Mouse (Mus musculus): ENCODE results near the gene Rps6kb1. TPM values are rescaled to one million over a fixed set of nuclear protein-coding genes. Genes with fewer than 3 reads are reported as not detected.
A peak's percentile ranks its signal among the peaks of the same experiment; 100 is the strongest.
"Not testable (repeated sequence)": the region's sequence is repeated elsewhere in the genome, so short reads cannot be mapped to it uniquely, and the experiment has no call there.

Gene Rps6kb1
- polyA plus RNA-seq, 2 experiments, result 8.4 to 17.2 TPM

GRCm38 (mm10) chr11:86534201-86534910 lies 10.2 kb downstream of the Rps6kb1 start:
- no peaks in the 10 kb centered on the region for H3K9me3 ChIP-seq (ENCODE audit: control insufficient read depth, low read length)
- H3K4me2 ChIP-seq (ENCODE audit: low read depth), result no peak overlapping the region
- peaks cover 31% of the 10 kb centered on the region for H3K36me3 ChIP-seq (replicated peaks; ENCODE audit: control insufficient read depth, insufficient read depth, low read depth)
- H3K4me3 ChIP-seq (ENCODE audit: insufficient read depth in 1 of 2, low read depth in 2 of 2, low read length in 2 of 2), result no peak overlapping the region
- DNase-seq (ENCODE audit: low read depth in 3 of 3, low spot score in 3 of 3) (no peak), ATAC-seq (ENCODE audit: insufficient read depth) (no peak)
- H3K27me3 ChIP-seq (ENCODE audit: control insufficient read depth, insufficient read depth, low read length), result no peaks in the 10 kb centered on the region
- H3K4me1 ChIP-seq (replicated peaks; ENCODE audit: control insufficient read depth in 2 of 2, insufficient read depth in 2 of 2, low read length in 1 of 2), result no peaks in the 10 kb centered on the region
- H3K9ac ChIP-seq (replicated peaks), result no peak overlapping the region
- 79% methylated on average over 5 of the region's 5 CpGs for WGBS (ENCODE audit: insufficient replicate concordance)
- H3K27ac ChIP-seq, result no peak overlapping the region
- no peak for TF ChIP-seq EP300 (IDR thresholded peaks at IDR 0.05; ENCODE audit: low read depth)

GRCm38 (mm10) chr11:86533302-86533701 lies 11.3 kb downstream of the Rps6kb1 start:
- H3K9me3 ChIP-seq (ENCODE audit: control insufficient read depth, low read length); H3K4me1 ChIP-seq (replicated peaks; ENCODE audit: control insufficient read depth in 2 of 2, insufficient read depth in 2 of 2, low read length in 1 of 2); H3K27me3 ChIP-seq (ENCODE audit: control insufficient read depth, insufficient read depth, low read length); H3K27ac ChIP-seq; H3K4me2 ChIP-seq (ENCODE audit: low read depth); DNase-seq (ENCODE audit: low read depth in 3 of 3, low spot score in 3 of 3); H3K9ac ChIP-seq (replicated peaks); ATAC-seq (ENCODE audit: insufficient read depth); H3K4me3 ChIP-seq (ENCODE audit: insufficient read depth in 1 of 2, low read depth in 2 of 2, low read length in 2 of 2): not testable (repeated sequence)
- H3K36me3 ChIP-seq (replicated peaks; ENCODE audit: control insufficient read depth, insufficient read depth, low read depth), result peaks cover 35% of the 10 kb centered on the region
- WGBS (ENCODE audit: insufficient replicate concordance), result 76% methylated on average over 6 of the region's 6 CpGs

- WGBS (ENCODE audit: insufficient replicate concordance), result 59% methylated on average over 1 of the region's 1 CpGs
- Histone ChIP-seq H3K4me3 (ENCODE audit: insufficient read depth in 1 of 2, low read depth in 2 of 2, low read length in 2 of 2) (no peak overlapping the region), H3K9ac (replicated peaks) (no peak overlapping the region), H3K27ac (no peak overlapping the region), H3K9me3 (ENCODE audit: control insufficient read depth, low read length) (no peaks in the 10 kb centered on the region), H3K36me3 (replicated peaks; ENCODE audit: control insufficient read depth, insufficient read depth, low read depth) (peaks cover 38% of the 10 kb centered on the region), H3K27me3 (ENCODE audit: control insufficient read depth, insufficient read depth, low read length) (no peaks in the 10 kb centered on the region), H3K4me1 (replicated peaks; ENCODE audit: control insufficient read depth in 2 of 2, insufficient read depth in 2 of 2, low read length in 1 of 2) (no peaks in the 10 kb centered on the region), H3K4me2 (ENCODE audit: low read depth) (no peak overlapping the region)
- ATAC-seq (ENCODE audit: insufficient read depth), result no peak
- peak in 1 of 3 experiments; percentile 24 for DNase-seq (ENCODE audit: low read depth in 3 of 3, low spot score in 3 of 3)
- TF ChIP-seq EP300 (IDR thresholded peaks at IDR 0.05; ENCODE audit: low read depth) (no peak), CTCF (IDR thresholded peaks at IDR 0.05; ENCODE audit: low read depth) (peak; percentile 59)
These were observed 11.8 kb downstream of the Rps6kb1 start for GRCm38 (mm10) chr11:86532834-86533233.

GRCm38 (mm10) chr11:86527528-86527927 lies 17.1 kb downstream of the Rps6kb1 start:
- no peaks in the 10 kb centered on the region for H3K27me3 ChIP-seq (ENCODE audit: control insufficient read depth, insufficient read depth, low read length)
- no peak overlapping the region for H3K4me2 ChIP-seq (ENCODE audit: low read depth)
- no peaks in the 10 kb centered on the region for H3K4me1 ChIP-seq (replicated peaks; ENCODE audit: control insufficient read depth in 2 of 2, insufficient read depth in 2 of 2, low read length in 1 of 2)
- H3K9ac ChIP-seq (replicated peaks), result no peak overlapping the region
- H3K36me3 ChIP-seq (replicated peaks; ENCODE audit: control insufficient read depth, insufficient read depth, low read depth), result peaks cover 43% of the 10 kb centered on the region
- no peak for ATAC-seq (ENCODE audit: insufficient read depth)
- no peak overlapping the region for H3K4me3 ChIP-seq (ENCODE audit: insufficient read depth in 1 of 2, low read depth in 2 of 2, low read length in 2 of 2)
- no peak overlapping the region for H3K27ac ChIP-seq
- no peak for TF ChIP-seq CTCF (IDR thresholded peaks at IDR 0.05; ENCODE audit: low read depth)
- no peak for TF ChIP-seq EP300 (IDR thresholded peaks at IDR 0.05; ENCODE audit: low read depth)
- WGBS (ENCODE audit: insufficient replicate concordance), result 87% methylated on average over 4 of the region's 4 CpGs
- H3K9me3 ChIP-seq (ENCODE audit: control insufficient read depth, low read length), result no peaks in the 10 kb centered on the region
- DNase-seq (ENCODE audit: low read depth in 3 of 3, low spot score in 3 of 3), result no peak

- no peak overlapping the region for H3K4me3 ChIP-seq (ENCODE audit: insufficient read depth in 1 of 2, low read depth in 2 of 2, low read length in 2 of 2)
- H3K4me1 ChIP-seq (replicated peaks; ENCODE audit: control insufficient read depth in 2 of 2, insufficient read depth in 2 of 2, low read length in 1 of 2), result no peaks in the 10 kb centered on the region
- H3K27me3 ChIP-seq (ENCODE audit: control insufficient read depth, insufficient read depth, low read length), result no peaks in the 10 kb centered on the region
- no peak overlapping the region for H3K27ac ChIP-seq
- WGBS (ENCODE audit: insufficient replicate concordance), result 85% methylated on average over 7 of the region's 7 CpGs
- no peak for DNase-seq (ENCODE audit: low read depth in 3 of 3, low spot score in 3 of 3)
- H3K36me3 ChIP-seq (replicated peaks; ENCODE audit: control insufficient read depth, insufficient read depth, low read depth), result peaks cover 40% of the 10 kb centered on the region
- H3K9me3 ChIP-seq (ENCODE audit: control insufficient read depth, low read length), result no peaks in the 10 kb centered on the region
- ATAC-seq (ENCODE audit: insufficient read depth), result no peak
- TF ChIP-seq EP300 (IDR thresholded peaks at IDR 0.05; ENCODE audit: low read depth) (no peak), CTCF (IDR thresholded peaks at IDR 0.05; ENCODE audit: low read depth) (no peak)
- no peak overlapping the region for H3K9ac ChIP-seq (replicated peaks)
- no peak overlapping the region for H3K4me2 ChIP-seq (ENCODE audit: low read depth)
These were observed 24.9 kb downstream of the Rps6kb1 start for GRCm38 (mm10) chr11:86519751-86520150.
